In genomic region chr12:68977276-68977675, GRCm38 (mm10) we compare ENCODE assay signal across 20 mouse cellular contexts.
"Had no signal": no experiment of that assay in that cellular context is flagged by ENCODE, and none has a peak within 500 bp of the region (broad histone marks: within the 10 kb centered on the region; RNA-seq: fewer than 3 reads in every experiment).

No protein-coding gene starts in this region.

- H3K27me3 ChIP-seq: liver, embryonic 15.5 days; lung, embryonic 15.5 days; midbrain, embryonic 12.5 days; midbrain, embryonic 15.5 days; neural tube, embryonic 12.5 days; neural tube, embryonic 15.5 days had no signal

- H3K36me3 ChIP-seq: liver, embryonic 15.5 days; lung, embryonic 15.5 days; midbrain, embryonic 12.5 days; midbrain, embryonic 15.5 days; neural tube, embryonic 12.5 days; neural tube, embryonic 15.5 days had no signal

- H3K4me1 ChIP-seq: liver, embryonic 15.5 days; midbrain, embryonic 12.5 days; neural tube, embryonic 12.5 days; neural tube, embryonic 15.5 days had no signal

- H3K4me2 ChIP-seq: liver, embryonic 11.5 days; liver, embryonic 15.5 days; lung, embryonic 15.5 days; midbrain, embryonic 12.5 days; midbrain, embryonic 15.5 days; neural tube, embryonic 12.5 days; neural tube, embryonic 15.5 days had no signal

- H3K27ac ChIP-seq: left cerebral cortex, adult 2 months; liver, embryonic 15.5 days; lung, embryonic 15.5 days; midbrain, embryonic 12.5 days; midbrain, embryonic 15.5 days; neural tube, embryonic 12.5 days; neural tube, embryonic 15.5 days; stomach, postnatal 0 days had no signal

- H3K9me3 ChIP-seq: liver, embryonic 15.5 days; lung, embryonic 15.5 days; midbrain, embryonic 12.5 days; midbrain, embryonic 15.5 days; neural tube, embryonic 12.5 days; neural tube, embryonic 15.5 days had no signal

- H3K4me3 ChIP-seq: left cerebral cortex, adult 2 months; liver, embryonic 15.5 days; lung, embryonic 15.5 days; midbrain, embryonic 12.5 days; midbrain, embryonic 15.5 days; neural tube, embryonic 12.5 days; neural tube, embryonic 15.5 days had no signal

- ATAC-seq: midbrain, embryonic 15.5 days had no signal

- H3K9ac ChIP-seq: liver, embryonic 15.5 days; lung, embryonic 15.5 days; midbrain, embryonic 12.5 days; midbrain, embryonic 15.5 days; neural tube, embryonic 12.5 days; neural tube, embryonic 15.5 days had no signal

- DNase-seq: kidney, adult 2 months; kidney, postnatal 25 days; layer of hippocampus, postnatal 36 days; lung, adult 18-20 months; lung, postnatal 4 days; right cerebral cortex, adult 18-20 months; right cerebral cortex, postnatal 14 days; right cerebral cortex, postnatal 4 days; thymus, adult 2 months; thymus, postnatal 14 days; thymus, postnatal 4 days had no signal
